Mouse (Mus musculus): ENCODE measurements around the gene Auh. TPM values are rescaled to one million over a fixed set of nuclear protein-coding genes. Genes with fewer than 3 reads are reported as not detected.

Auh gene
- polyA plus RNA-seq, 1 experiment from 2014 or later, result 67.3 TPM

- ATAC-seq (ENCODE audit: low read depth), result no peak
These were observed 24.5 kb upstream of the Auh start for GRCm38 (mm10) chr13:52953779-52954553.

GRCm38 (mm10) chr13:52949211-52949610 lies 19.7 kb upstream of the Auh start:
- Histone ChIP-seq H3K9me3 (0 out of 2 replicates have a peak, but pooled peaks cover 3% of the 10 kb centered on the region), H3K27me3 (no peaks in the 10 kb centered on the region), H3K9ac (no peak overlapping the region), H3K36me3 (no peaks in the 10 kb centered on the region), H3K4me1 (replicated peaks) (peaks cover 5% of the 10 kb centered on the region), H3K4me3 (no peak overlapping the region), H3K27ac (replicated peaks) (no peak overlapping the region), H3K4me2 (no peak overlapping the region)
- WGBS, result 86% methylated on average over 3 of the region's 3 CpGs
- ATAC-seq (ENCODE audit: low read depth), result no peak

More at GRCm38 (mm10) chr13:52953779-52954553, 24.5 kb upstream of the Auh start:
- Histone ChIP-seq H3K9ac (no peak overlapping the region), H3K4me3 (no peak overlapping the region), H3K27me3 (no peaks in the 10 kb centered on the region), H3K27ac (replicated peaks) (no peak overlapping the region), H3K9me3 (0 out of 2 replicates have a peak, but pooled peaks cover 3% of the 10 kb centered on the region), H3K4me2 (no peak overlapping the region), H3K36me3 (no peaks in the 10 kb centered on the region), H3K4me1 (replicated peaks) (no peaks in the 10 kb centered on the region)
- 69% methylated on average over 6 of the region's 6 CpGs for WGBS

- ATAC-seq (ENCODE audit: low read depth), result no peak
- no peaks in the 10 kb centered on the region for H3K27me3 ChIP-seq
- no peak overlapping the region for H3K27ac ChIP-seq (replicated peaks)
- 0 out of 2 replicates have a peak, but pooled peaks cover under 1% of the 10 kb centered on the region for H3K9me3 ChIP-seq
- peaks cover 5% of the 10 kb centered on the region for H3K4me1 ChIP-seq (replicated peaks)
- no peaks in the 10 kb centered on the region for H3K36me3 ChIP-seq
- no peak overlapping the region for H3K4me3 ChIP-seq
- no peak overlapping the region for H3K4me2 ChIP-seq
- H3K9ac ChIP-seq, result no peak overlapping the region
- WGBS, result 72% methylated on average over 4 of the region's 4 CpGs
These were observed 18.1 kb upstream of the Auh start for GRCm38 (mm10) chr13:52947545-52947944.

GRCm38 (mm10) chr13:52945769-52946168 lies 16.3 kb upstream of the Auh start:
- Histone ChIP-seq H3K9ac (no peak overlapping the region), H3K4me2 (no peak overlapping the region), H3K27me3 (no peaks in the 10 kb centered on the region), H3K27ac (replicated peaks) (no peak overlapping the region), H3K4me1 (replicated peaks) (peaks cover 5% of the 10 kb centered on the region), H3K4me3 (no peak overlapping the region), H3K36me3 (no peaks in the 10 kb centered on the region), H3K9me3 (no peaks in the 10 kb centered on the region)
- no peak for ATAC-seq (ENCODE audit: low read depth)
- WGBS, result 65% methylated on average over 9 of the region's 9 CpGs

GRCm38 (mm10) chr13:52944116-52944515 lies 14.6 kb upstream of the Auh start:
- 82% methylated on average over 4 of the region's 4 CpGs for WGBS

GRCm38 (mm10) chr13:52942876-52943388 lies 13.5 kb upstream of the Auh start:
- Histone ChIP-seq H3K4me2 (no peak overlapping the region), H3K27ac (replicated peaks) (no peak overlapping the region), H3K9ac (no peak overlapping the region), H3K36me3 (no peaks in the 10 kb centered on the region), H3K27me3 (no peaks in the 10 kb centered on the region), H3K4me1 (replicated peaks) (peaks cover 5% of the 10 kb centered on the region), H3K4me3 (no peak overlapping the region), H3K9me3 (no peaks in the 10 kb centered on the region)
- 34% methylated on average over 1 of the region's 1 CpGs for WGBS
- ATAC-seq (ENCODE audit: low read depth), result no peak

More at GRCm38 (mm10) chr13:52944116-52944515, 14.6 kb upstream of the Auh start:
- no peaks in the 10 kb centered on the region for H3K36me3 ChIP-seq
- no peaks in the 10 kb centered on the region for H3K9me3 ChIP-seq
- H3K4me3 ChIP-seq, result no peak overlapping the region
- H3K27me3 ChIP-seq, result no peaks in the 10 kb centered on the region
- no peak overlapping the region for H3K27ac ChIP-seq (replicated peaks)
- H3K4me2 ChIP-seq, result no peak overlapping the region
- ATAC-seq (ENCODE audit: low read depth), result no peak
- H3K9ac ChIP-seq, result no peak overlapping the region
- H3K4me1 ChIP-seq (replicated peaks), result peaks cover 5% of the 10 kb centered on the region

GRCm38 (mm10) chr13:52940956-52941355 lies 11.5 kb upstream of the Auh start:
- WGBS, result 86% methylated on average over 7 of the region's 7 CpGs
- H3K9me3 ChIP-seq, result no peaks in the 10 kb centered on the region
- H3K27ac ChIP-seq (replicated peaks), result no peak overlapping the region
- H3K4me2 ChIP-seq, result no peak overlapping the region
- no peak overlapping the region for H3K9ac ChIP-seq
- no peak overlapping the region for H3K4me3 ChIP-seq
- H3K27me3 ChIP-seq, result no peaks in the 10 kb centered on the region
- no peaks in the 10 kb centered on the region for H3K36me3 ChIP-seq
- ATAC-seq (ENCODE audit: low read depth), result no peak
- peaks cover 2% of the 10 kb centered on the region for H3K4me1 ChIP-seq (replicated peaks)

- Histone ChIP-seq H3K27me3 (no peaks in the 10 kb centered on the region), H3K4me3 (no peak overlapping the region), H3K9me3 (no peaks in the 10 kb centered on the region), H3K36me3 (no peaks in the 10 kb centered on the region), H3K27ac (replicated peaks) (no peak overlapping the region), H3K9ac (no peak overlapping the region), H3K4me1 (replicated peaks) (peaks cover 28% of the 10 kb centered on the region), H3K4me2 (no peak overlapping the region)
- ATAC-seq (ENCODE audit: low read depth), result no peak
- WGBS, result 48% methylated on average over 10 of the region's 10 CpGs
These were observed 1.1 kb upstream of the Auh start for GRCm38 (mm10) chr13:52930582-52930981.

- 71% methylated on average over 9 of the region's 9 CpGs for WGBS
- H3K4me1 ChIP-seq (replicated peaks), result peaks cover 32% of the 10 kb centered on the region
- no peaks in the 10 kb centered on the region for H3K9me3 ChIP-seq
- peak overlapping the region; percentile 83; the same call in 1 of the 2 replicates for H3K27ac ChIP-seq (replicated peaks)
- H3K36me3 ChIP-seq, result no peaks in the 10 kb centered on the region
- peak overlapping the region; percentile 64 for H3K4me3 ChIP-seq
- no peak for ATAC-seq (ENCODE audit: low read depth)
- no peaks in the 10 kb centered on the region for H3K27me3 ChIP-seq
- peak overlapping the region; percentile 84 for H3K9ac ChIP-seq
- peak overlapping the region; percentile 74 for H3K4me2 ChIP-seq
These were observed 1.1 kb downstream of the Auh start for GRCm38 (mm10) chr13:52928392-52928791.

GRCm38 (mm10) chr13:52924457-52924856 lies 5.0 kb downstream of the Auh start:
- Histone ChIP-seq H3K9me3 (no peaks in the 10 kb centered on the region), H3K27ac (replicated peaks) (no peak overlapping the region), H3K4me2 (no peak overlapping the region), H3K36me3 (no peaks in the 10 kb centered on the region), H3K4me1 (replicated peaks) (peaks cover 27% of the 10 kb centered on the region), H3K4me3 (no peak overlapping the region), H3K9ac (no peak overlapping the region), H3K27me3 (no peaks in the 10 kb centered on the region)
- ATAC-seq (ENCODE audit: low read depth), result no peak
- 80% methylated on average over 5 of the region's 5 CpGs for WGBS

GRCm38 (mm10) chr13:52921966-52922365 lies 7.5 kb downstream of the Auh start:
- ATAC-seq (ENCODE audit: low read depth), result no peak
- 94% methylated on average over 8 of the region's 8 CpGs for WGBS
- Histone ChIP-seq H3K9me3 (no peaks in the 10 kb centered on the region), H3K4me3 (no peak overlapping the region), H3K27ac (replicated peaks) (no peak overlapping the region), H3K27me3 (no peaks in the 10 kb centered on the region), H3K4me2 (no peak overlapping the region), H3K36me3 (no peaks in the 10 kb centered on the region; the same call in 1 of the 2 replicates), H3K4me1 (replicated peaks) (peaks cover 7% of the 10 kb centered on the region), H3K9ac (no peak overlapping the region)

GRCm38 (mm10) chr13:52921065-52921825 lies 8.2 kb downstream of the Auh start:
- H3K27me3 ChIP-seq, result no peaks in the 10 kb centered on the region
- peaks cover 11% of the 10 kb centered on the region for H3K4me1 ChIP-seq (replicated peaks)
- no peak overlapping the region for H3K4me2 ChIP-seq
- no peak overlapping the region for H3K27ac ChIP-seq (replicated peaks)
- WGBS, result 80% methylated on average over 7 of the region's 7 CpGs
- no peak overlapping the region for H3K4me3 ChIP-seq
- no peaks in the 10 kb centered on the region for H3K9me3 ChIP-seq
- H3K36me3 ChIP-seq, result no peaks in the 10 kb centered on the region; the same call in 1 of the 2 replicates
- ATAC-seq (ENCODE audit: low read depth), result no peak
- H3K9ac ChIP-seq, result no peak overlapping the region
